Mouse (Mus musculus) left cerebral cortex, postnatal 25 days (tissue): ENCODE measurements around the gene Zp2. TPM values are rescaled to one million over a fixed set of nuclear protein-coding genes. Genes with fewer than 3 reads are reported as not detected.

Experiments used
- DNase-seq, 2 experiments: peaks; one replicate each; pipeline ENCODE4 v3.0.0; 2022; ENCODE audit warnings: low spot score in 2 of 2, mixed read lengths in 1 of 2
- intact Hi-C: fragments of 180-260 bp; cut with DNase I; formaldehyde crosslinking; loops from one replicate; pipeline ENCODE4 v1.15.1; 2025
- total RNA-seq, 2 experiments: library from RNA; stranded (reverse); gene quantifications; 2 replicates each; pipeline ENCODE4 v1.2.3; 2021

Zp2 gene
- total RNA-seq, 2 experiments from 2014 or later = not detected

GRCm38 (mm10) chr7:120093033-120093432 is 52.1 kb downstream of the Zp2 start:
- intact Hi-C loops = no loop called here
- DNase-seq = no peak

- intact Hi-C loops = no loop called here
- no peak for DNase-seq
These were observed 64.9 kb downstream of the Zp2 start for GRCm38 (mm10) chr7:120080177-120080576.

Other genes starting within 250 kb of the Zp2 start
- gene Lyrm1, start 249.4 kb downstream of the Zp2 start, total RNA-seq = 10 to 100 TPM; 11.6 to 12.1 TPM
- gene Dcun1d3, start 249.0 kb downstream of the Zp2 start, total RNA-seq = 10 to 100 TPM; 29.8 to 35.6 TPM
- under 1 TPM; 0.09 to 0.14 TPM for gene Dnah3, start 50.0 kb downstream of the Zp2 start, total RNA-seq
- gene Tmem159, start 42.9 kb downstream of the Zp2 start, total RNA-seq = 10 to 100 TPM; 11.4 to 12.6 TPM
- under 1 TPM; 0.21 to 0.34 TPM for gene Anks4b, start 28.6 kb upstream of the Zp2 start, total RNA-seq
- 100 to 1,000 TPM in 1 of 2 experiments, 10 to 100 TPM in 1; 93.0 to 101 TPM for gene Crym, start 56.8 kb upstream of the Zp2 start, total RNA-seq
- gene Abca14, start 58.7 kb upstream of the Zp2 start, total RNA-seq = not detected
- not detected for gene Abca15, start 183.4 kb upstream of the Zp2 start, total RNA-seq